Mouse (Mus musculus) brain, embryonic 14.5 days (tissue): ENCODE data around the gene Nudt15.

Source experiments
- CTCF ChIP-seq: fragments of 200-500 bp; IDR thresholded peaks from 2 replicates; pipeline ENCODE4 v1.5.1; 2012; ENCODE audit warnings: inconsistent platforms, mild to moderate bottlenecking, moderate library complexity, borderline replicate concordance; ENCODE audit not compliant: insufficient read depth, insufficient read length; ENCODE audit errors: extremely low read depth
- POLR2A ChIP-seq: fragments of 200-500 bp; IDR thresholded peaks from 2 replicates; pipeline ENCODE4 v1.6.1; 2012; ENCODE audit warnings: mild to moderate bottlenecking, inconsistent platforms, borderline replicate concordance; ENCODE audit not compliant: poor library complexity, insufficient read depth, insufficient read length, severe bottlenecking; ENCODE audit errors: extremely low read depth

- TF ChIP-seq POLR2A (no peak), CTCF (no peak)
Observed at GRCm38 (mm10) chr14:73484366-73485110, 63.5 kb downstream of the Nudt15 start.
